Mouse (Mus musculus): ENCODE measurements around the gene Zmynd19.
A peak's percentile ranks its signal among the peaks of the same experiment; 100 is the strongest.
"Not testable (repeated sequence)": the region's sequence is repeated elsewhere in the genome, so short reads cannot be mapped to it uniquely, and the experiment has no call there.

DNA sequence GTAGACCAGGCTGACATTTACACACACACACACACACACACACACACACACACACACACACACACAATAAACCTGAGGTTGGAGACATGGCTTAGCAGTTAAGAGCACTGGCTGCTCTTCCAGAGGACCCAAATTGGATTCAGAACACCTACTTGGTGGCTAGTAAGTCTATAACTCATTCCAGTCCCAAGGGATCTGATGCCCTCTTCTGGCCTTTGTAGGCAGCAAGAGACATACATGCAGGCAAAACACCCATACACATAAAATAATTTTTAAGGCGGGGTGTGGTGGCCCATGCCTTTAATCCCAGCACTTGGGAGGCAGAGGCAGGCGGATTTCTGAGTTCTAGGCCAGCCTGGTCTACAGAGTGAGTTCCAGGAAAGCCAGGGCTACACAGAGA is 5.3 kb upstream of the Zmynd19 start:
- TF ChIP-seq CTCF (IDR thresholded peaks at IDR 0.05 in 2 of 3, conservative IDR thresholded peaks at IDR 0.05 in 1 of 3; ENCODE audit: control insufficient read depth in 1 of 3, insufficient read depth in 1 of 3, low read depth in 2 of 3, low read length in 3 of 3, poor library complexity in 1 of 3, severe bottlenecking in 1 of 3), result peak; percentile 26 to 59 (median 36); a peak in 4 of 6 replicates
- not testable (repeated sequence) for TF ChIP-seq ZMIZ1 (IDR thresholded peaks at IDR 0.05; ENCODE audit: low read depth, low read length); ELF1 (IDR thresholded peaks at IDR 0.05; ENCODE audit: low read depth, low read length); ZNF384 (IDR thresholded peaks at IDR 0.05; ENCODE audit: low read depth, low read length); MEF2A (IDR thresholded peaks at IDR 0.05; ENCODE audit: extremely low read depth, insufficient replicate concordance, low read depth, low read length, poor library complexity, severe bottlenecking); GABPA (IDR thresholded peaks at IDR 0.05; ENCODE audit: low read depth, low read length); TCF12 (IDR thresholded peaks at IDR 0.05; ENCODE audit: low read depth, low read length); POLR2AphosphoS5 (IDR thresholded peaks at IDR 0.05; ENCODE audit: borderline replicate concordance, low read depth, low read length); POLR2A (IDR thresholded peaks at IDR 0.05; ENCODE audit: control insufficient read depth in 1 of 2, insufficient read depth in 1 of 2, low read depth in 1 of 2, low read length in 2 of 2, poor library complexity in 1 of 2); MAFK (IDR thresholded peaks at IDR 0.05; ENCODE audit: borderline replicate concordance, low read depth, low read length); MAZ (IDR thresholded peaks at IDR 0.05; ENCODE audit: low read depth, low read length); SIN3A (IDR thresholded peaks at IDR 0.05; ENCODE audit: low read length); MXI1 (IDR thresholded peaks at IDR 0.05; ENCODE audit: low read depth, low read length); UBTF (IDR thresholded peaks at IDR 0.05; ENCODE audit: borderline replicate concordance, insufficient read depth, low read depth, low read length)
